Mouse (Mus musculus) B cell, adult 2 months (primary cell): ENCODE results near the gene Qrfpr.

Experiments used
- DNase-seq, 2 experiments: peaks; one replicate each; pipeline ENCODE4 v3.0.0; 2022

The Qrfpr gene

GRCm38 (mm10) chr3:36150537-36150933 is 71.6 kb downstream of the Qrfpr start:
- no peak for DNase-seq

GRCm38 (mm10) chr3:36138996-36139395 is 83.1 kb downstream of the Qrfpr start:
- no peak for DNase-seq

GRCm38 (mm10) chr3:36138171-36138660 is 83.9 kb downstream of the Qrfpr start:
- DNase-seq: no peak

- DNase-seq: peak; percentile 53 to 57
These were observed 84.6 kb downstream of the Qrfpr start for GRCm38 (mm10) chr3:36137560-36137959.

GRCm38 (mm10) chr3:36136152-36136551 is 86.0 kb downstream of the Qrfpr start:
- DNase-seq: no peak
